Mouse (Mus musculus): Measurements from ENCODE around the gene Macrod2. TPM values are rescaled to one million over a fixed set of nuclear protein-coding genes. Genes with fewer than 3 reads are reported as not detected.

The Macrod2 gene
- polyA plus RNA-seq, 2 experiments = 2.1 to 7.7 TPM

DNA sequence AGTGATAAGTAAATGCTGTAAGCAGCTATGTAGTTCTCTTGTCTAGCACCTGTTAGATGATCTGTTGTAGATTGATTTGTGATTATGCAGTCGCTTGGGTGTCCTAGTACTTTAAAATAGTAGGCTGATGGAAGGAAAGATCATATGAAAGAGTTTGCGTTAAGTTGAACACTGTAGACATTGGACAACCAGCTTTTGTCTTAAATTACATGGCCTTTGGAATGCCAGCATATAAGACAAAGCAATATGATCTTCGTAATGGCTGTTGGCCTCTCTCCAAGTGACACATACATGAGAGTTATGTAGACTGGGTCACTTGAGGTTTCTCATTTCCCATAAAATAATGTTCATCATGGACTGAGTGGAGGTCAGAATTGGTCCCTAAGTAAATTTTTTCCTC is 778.5 kb downstream of the Macrod2 start:
- Histone ChIP-seq H3K27me3 (ENCODE audit: control insufficient read depth, insufficient read depth, low read length) (no peaks in the 10 kb centered on the region), H3K9me3 (ENCODE audit: control insufficient read depth, low read length) (no peaks in the 10 kb centered on the region), H3K4me2 (ENCODE audit: low read depth) (no peak overlapping the region), H3K4me1 (replicated peaks; ENCODE audit: control insufficient read depth in 2 of 2, insufficient read depth in 2 of 2, low read length in 1 of 2) (no peaks in the 10 kb centered on the region), H3K4me3 (ENCODE audit: insufficient read depth in 1 of 2, low read depth in 2 of 2, low read length in 2 of 2) (no peak overlapping the region), H3K27ac (no peak overlapping the region), H3K36me3 (replicated peaks; ENCODE audit: control insufficient read depth, insufficient read depth, low read depth) (no peaks in the 10 kb centered on the region), H3K9ac (replicated peaks) (no peak overlapping the region)
- DNase-seq (ENCODE audit: low read depth in 3 of 3, low spot score in 3 of 3) = no peak
- ATAC-seq (ENCODE audit: insufficient read depth) = no peak
- TF ChIP-seq EP300 (IDR thresholded peaks at IDR 0.05; ENCODE audit: low read depth) (no peak), CTCF (IDR thresholded peaks at IDR 0.05; ENCODE audit: low read depth) (no peak)
- WGBS (ENCODE audit: insufficient replicate concordance) = 55% methylated on average over 3 of the region's 3 CpGs

DNA sequence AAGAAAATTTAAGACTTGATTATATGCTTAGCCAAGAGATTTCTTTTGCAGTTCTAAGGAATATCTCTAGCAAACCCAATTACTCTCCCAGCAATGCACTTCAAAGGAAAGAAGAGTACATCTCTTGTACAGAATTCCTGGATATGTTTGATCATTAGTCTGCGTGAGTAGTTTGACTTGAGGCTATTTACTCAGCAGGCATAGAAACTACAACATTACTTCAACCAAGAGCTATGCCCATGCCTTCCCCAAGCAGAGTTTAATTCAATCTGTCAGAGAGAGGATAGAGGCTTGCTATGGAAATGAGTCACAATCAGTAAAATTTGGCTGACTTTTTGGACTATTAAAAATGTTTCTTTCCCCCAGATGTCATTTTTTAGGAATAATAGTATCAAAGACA is 785.5 kb downstream of the Macrod2 start:
- ATAC-seq (ENCODE audit: insufficient read depth) = no peak
- WGBS (ENCODE audit: insufficient replicate concordance) = 65% methylated on average over 1 of the region's 1 CpGs
- H3K9me3 ChIP-seq (ENCODE audit: control insufficient read depth, low read length) = no peaks in the 10 kb centered on the region
- H3K4me1 ChIP-seq (replicated peaks; ENCODE audit: control insufficient read depth in 2 of 2, insufficient read depth in 2 of 2, low read length in 1 of 2) = no peaks in the 10 kb centered on the region
- H3K36me3 ChIP-seq (replicated peaks; ENCODE audit: control insufficient read depth, insufficient read depth, low read depth) = no peaks in the 10 kb centered on the region
- H3K27ac ChIP-seq = no peak overlapping the region
- DNase-seq (ENCODE audit: low read depth in 3 of 3, low spot score in 3 of 3) = no peak
- H3K27me3 ChIP-seq (ENCODE audit: control insufficient read depth, insufficient read depth, low read length) = no peaks in the 10 kb centered on the region
- H3K9ac ChIP-seq (replicated peaks) = no peak overlapping the region
- no peak for TF ChIP-seq CTCF (IDR thresholded peaks at IDR 0.05; ENCODE audit: low read depth)
- no peak for TF ChIP-seq EP300 (IDR thresholded peaks at IDR 0.05; ENCODE audit: low read depth)
- H3K4me2 ChIP-seq (ENCODE audit: low read depth) = no peak overlapping the region
- H3K4me3 ChIP-seq (ENCODE audit: insufficient read depth in 1 of 2, low read depth in 2 of 2, low read length in 2 of 2) = no peak overlapping the region

GRCm38 (mm10) chr2:141182034-141182759 is 787.1 kb downstream of the Macrod2 start:
- Histone ChIP-seq H3K4me1 (replicated peaks; ENCODE audit: control insufficient read depth in 2 of 2, insufficient read depth in 2 of 2, low read length in 1 of 2) (no peaks in the 10 kb centered on the region), H3K27ac (no peak overlapping the region), H3K4me3 (ENCODE audit: insufficient read depth in 1 of 2, low read depth in 2 of 2, low read length in 2 of 2) (no peak overlapping the region), H3K9ac (replicated peaks) (no peak overlapping the region), H3K27me3 (ENCODE audit: control insufficient read depth, insufficient read depth, low read length) (no peaks in the 10 kb centered on the region), H3K9me3 (ENCODE audit: control insufficient read depth, low read length) (no peaks in the 10 kb centered on the region), H3K36me3 (replicated peaks; ENCODE audit: control insufficient read depth, insufficient read depth, low read depth) (no peaks in the 10 kb centered on the region), H3K4me2 (ENCODE audit: low read depth) (no peak overlapping the region)
- ATAC-seq (ENCODE audit: insufficient read depth) (no peak), DNase-seq (ENCODE audit: low read depth in 3 of 3, low spot score in 3 of 3) (no peak)
- WGBS (ENCODE audit: insufficient replicate concordance) = 62% methylated on average over 5 of the region's 5 CpGs
- no peak for TF ChIP-seq CTCF (IDR thresholded peaks at IDR 0.05; ENCODE audit: low read depth)
- no peak for TF ChIP-seq EP300 (IDR thresholded peaks at IDR 0.05; ENCODE audit: low read depth)

DNA sequence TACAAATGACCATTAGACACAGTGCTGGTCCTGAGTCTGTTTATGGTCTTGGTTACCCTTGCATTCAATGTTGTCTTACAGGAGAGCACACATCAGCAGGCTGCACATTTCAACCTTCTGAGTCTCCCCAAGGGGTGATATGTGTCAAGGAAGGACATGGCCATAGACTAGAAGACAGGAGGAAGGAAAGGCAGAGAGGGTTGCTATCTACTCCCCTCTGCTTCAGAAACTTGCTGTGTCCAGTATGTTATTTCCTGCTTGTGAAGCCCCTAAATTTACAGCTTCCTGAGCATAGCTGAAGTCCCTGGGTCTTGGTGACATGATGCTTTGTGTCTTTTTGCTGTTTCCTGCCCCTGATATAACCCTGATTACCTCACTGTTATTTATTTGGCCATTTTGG is 799.4 kb downstream of the Macrod2 start:
- no peak overlapping the region for H3K9ac ChIP-seq (replicated peaks)
- DNase-seq (ENCODE audit: low read depth in 3 of 3, low spot score in 3 of 3) = no peak
- H3K4me3 ChIP-seq (ENCODE audit: insufficient read depth in 1 of 2, low read depth in 2 of 2, low read length in 2 of 2) = no peak overlapping the region
- no peaks in the 10 kb centered on the region for H3K4me1 ChIP-seq (replicated peaks; ENCODE audit: control insufficient read depth in 2 of 2, insufficient read depth in 2 of 2, low read length in 1 of 2)
- TF ChIP-seq EP300 (IDR thresholded peaks at IDR 0.05; ENCODE audit: low read depth) (no peak), CTCF (IDR thresholded peaks at IDR 0.05; ENCODE audit: low read depth) (no peak)
- no peaks in the 10 kb centered on the region for H3K27me3 ChIP-seq (ENCODE audit: control insufficient read depth, insufficient read depth, low read length)
- H3K9me3 ChIP-seq (ENCODE audit: control insufficient read depth, low read length) = no peaks in the 10 kb centered on the region
- H3K27ac ChIP-seq = no peak overlapping the region
- no peak overlapping the region for H3K4me2 ChIP-seq (ENCODE audit: low read depth)
- ATAC-seq (ENCODE audit: insufficient read depth) = peak; percentile 51
- no peaks in the 10 kb centered on the region for H3K36me3 ChIP-seq (replicated peaks; ENCODE audit: control insufficient read depth, insufficient read depth, low read depth)

GRCm38 (mm10) chr2:141200481-141200880 is 805.4 kb downstream of the Macrod2 start:
- Histone ChIP-seq H3K27me3 (ENCODE audit: control insufficient read depth, insufficient read depth, low read length) (no peaks in the 10 kb centered on the region), H3K36me3 (replicated peaks; ENCODE audit: control insufficient read depth, insufficient read depth, low read depth) (no peaks in the 10 kb centered on the region), H3K4me1 (replicated peaks; ENCODE audit: control insufficient read depth in 2 of 2, insufficient read depth in 2 of 2, low read length in 1 of 2) (no peaks in the 10 kb centered on the region), H3K9me3 (ENCODE audit: control insufficient read depth, low read length) (no peaks in the 10 kb centered on the region), H3K27ac (no peak overlapping the region), H3K4me3 (ENCODE audit: insufficient read depth in 1 of 2, low read depth in 2 of 2, low read length in 2 of 2) (no peak overlapping the region), H3K4me2 (ENCODE audit: low read depth) (no peak overlapping the region), H3K9ac (replicated peaks) (no peak overlapping the region)
- no peak for DNase-seq (ENCODE audit: low read depth in 3 of 3, low spot score in 3 of 3)
- no peak for ATAC-seq (ENCODE audit: insufficient read depth)
- no peak for TF ChIP-seq EP300 (IDR thresholded peaks at IDR 0.05; ENCODE audit: low read depth)
- TF ChIP-seq CTCF (IDR thresholded peaks at IDR 0.05; ENCODE audit: low read depth) = no peak
- 48% methylated on average over 4 of the region's 4 CpGs for WGBS (ENCODE audit: insufficient replicate concordance)
